Mouse (Mus musculus): ENCODE measurements at regions not wholly inside any gene's neighbourhood (a gene's known extent, or its start where the extent isn't known, plus 50 kb on each side); places are given as distances from the start of the nearest gene placed in this dataset.

DNA sequence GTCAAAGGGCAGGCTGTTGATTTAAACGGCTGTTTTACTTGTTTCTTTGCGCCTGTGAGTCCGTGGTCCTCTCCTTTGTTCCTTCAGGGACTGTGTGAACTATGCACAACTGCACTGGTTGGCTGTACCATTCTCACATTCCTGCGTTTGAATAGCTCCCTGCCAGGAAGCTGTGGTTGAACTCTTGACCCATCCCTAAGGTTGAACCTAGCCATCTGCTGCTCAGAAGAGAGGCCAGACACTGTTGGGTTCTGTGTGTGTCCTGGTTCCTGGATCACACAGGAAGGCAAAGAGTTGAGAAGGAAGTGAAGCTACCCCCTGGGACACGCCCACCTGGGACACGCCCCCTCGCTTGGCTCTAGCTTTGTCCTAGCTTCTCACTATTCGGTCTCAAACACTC, 149.3 kb upstream of the Ubl3 start:
- Histone ChIP-seq H3K27ac (ENCODE audit: control insufficient read depth, insufficient read depth, low read depth, low read length, poor library complexity) (no peak overlapping the region), H3K4me3 (replicated peaks; ENCODE audit: control insufficient read depth, low read depth, low read length) (no peak overlapping the region), H3K4me1 (ENCODE audit: control insufficient read depth, insufficient read depth, low read length) (peaks cover 2% of the 10 kb centered on the region)
- WGBS = 66% methylated on average over 8 of the region's 8 CpGs
- TF ChIP-seq POLR2A (IDR thresholded peaks at IDR 0.05; ENCODE audit: borderline replicate concordance, control insufficient read depth, low read depth, low read length) (no peak), CTCF (IDR thresholded peaks at IDR 0.05; ENCODE audit: control insufficient read depth, insufficient read depth, low read length) (no peak)

DNA sequence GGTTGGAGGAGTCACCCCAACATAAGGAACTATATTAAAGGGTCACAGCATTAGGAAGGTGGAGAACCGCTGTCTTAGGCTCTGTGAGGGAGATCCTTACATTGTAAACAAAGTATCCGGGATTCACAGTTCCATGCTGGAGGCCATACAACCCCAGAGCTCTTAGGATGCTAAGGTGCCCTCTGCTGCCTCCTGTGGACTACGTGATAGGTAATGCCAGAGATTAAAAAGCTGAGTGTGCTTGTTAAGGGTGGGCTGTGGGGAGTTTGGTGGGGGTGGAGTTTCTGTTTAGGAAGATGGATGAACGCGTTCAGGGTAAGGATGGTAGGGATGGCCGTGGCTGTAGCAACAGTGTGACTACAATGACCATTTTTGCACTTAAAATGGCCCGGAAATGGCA, 148.4 kb upstream of the Ubl3 start:
- no peak for TF ChIP-seq POLR2A (IDR thresholded peaks at IDR 0.05; ENCODE audit: borderline replicate concordance, control insufficient read depth, low read depth, low read length)
- TF ChIP-seq CTCF (IDR thresholded peaks at IDR 0.05; ENCODE audit: control insufficient read depth, insufficient read depth, low read length) = no peak
- Histone ChIP-seq H3K27ac (ENCODE audit: control insufficient read depth, insufficient read depth, low read depth, low read length, poor library complexity) (no peak overlapping the region), H3K4me1 (ENCODE audit: control insufficient read depth, insufficient read depth, low read length) (peaks cover 2% of the 10 kb centered on the region), H3K4me3 (replicated peaks; ENCODE audit: control insufficient read depth, low read depth, low read length) (no peak overlapping the region)
- 86% methylated on average over 7 of the region's 7 CpGs for WGBS

DNA sequence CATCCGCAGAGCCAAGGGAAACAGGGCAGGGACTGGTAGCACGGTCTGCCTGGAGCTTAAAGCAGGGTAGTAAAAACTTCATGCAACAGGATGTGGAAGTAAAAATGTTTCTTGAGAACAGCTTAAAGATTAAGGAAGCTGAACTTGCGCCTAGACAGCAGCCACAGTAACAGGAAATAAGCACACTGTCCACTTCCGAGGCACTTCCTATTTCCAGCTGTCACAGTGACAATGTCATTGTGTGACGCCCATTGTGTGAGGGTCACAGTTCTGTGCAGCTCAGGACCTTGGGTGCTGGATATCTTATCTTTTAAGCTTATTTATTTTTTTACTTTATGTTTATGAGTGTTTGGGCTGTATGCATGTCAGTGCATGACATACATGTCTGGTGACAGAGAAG, 147.7 kb upstream of the Ubl3 start:
- peak overlapping the region; percentile 68 for H3K27ac ChIP-seq (ENCODE audit: control insufficient read depth, insufficient read depth, low read depth, low read length, poor library complexity)
- no peak for TF ChIP-seq POLR2A (IDR thresholded peaks at IDR 0.05; ENCODE audit: borderline replicate concordance, control insufficient read depth, low read depth, low read length)
- TF ChIP-seq CTCF (IDR thresholded peaks at IDR 0.05; ENCODE audit: control insufficient read depth, insufficient read depth, low read length) = no peak
- WGBS = 33% methylated on average over 5 of the region's 5 CpGs
- H3K4me3 ChIP-seq (replicated peaks; ENCODE audit: control insufficient read depth, low read depth, low read length) = no peak overlapping the region
- peaks cover 2% of the 10 kb centered on the region for H3K4me1 ChIP-seq (ENCODE audit: control insufficient read depth, insufficient read depth, low read length)

DNA sequence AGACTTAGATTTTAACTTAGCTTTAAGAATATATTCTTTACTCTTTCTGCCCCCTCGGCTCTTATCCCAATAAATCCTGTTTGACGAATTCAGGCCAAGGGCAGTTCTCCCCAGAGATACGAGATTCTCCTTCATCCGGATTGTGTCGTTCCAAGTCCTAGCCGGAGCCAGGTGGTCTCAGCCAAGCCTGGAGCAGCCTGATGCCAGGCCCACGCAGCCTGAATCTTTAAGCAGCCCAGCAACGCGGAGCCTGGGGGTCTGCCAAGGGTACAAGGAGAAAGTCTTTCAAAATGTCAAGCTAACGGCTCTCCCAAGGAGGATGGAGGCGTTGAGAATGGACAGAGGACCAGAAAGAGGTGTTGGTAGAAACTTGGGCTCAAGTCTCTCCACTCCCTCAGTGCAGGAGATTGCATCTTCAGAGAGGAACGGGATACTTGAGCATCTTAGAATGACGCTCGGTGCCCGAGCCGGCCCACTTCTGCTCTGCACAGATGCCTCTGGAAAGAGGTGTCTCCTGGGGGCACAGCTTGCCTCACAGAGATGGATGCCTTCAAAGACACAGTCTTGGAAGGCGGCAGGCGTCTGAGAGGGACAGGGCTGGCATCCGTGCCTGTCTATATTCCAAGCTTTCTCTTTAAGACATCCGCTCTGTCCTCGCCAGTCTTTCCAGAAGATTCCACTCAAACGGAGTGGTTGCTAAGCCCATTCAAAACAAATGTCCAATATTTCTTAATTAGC, 145.2 kb upstream of the Ubl3 start:
- WGBS = 87% methylated on average over 22 of the region's 22 CpGs
- H3K27ac ChIP-seq (ENCODE audit: control insufficient read depth, insufficient read depth, low read depth, low read length, poor library complexity) = no peak overlapping the region
- TF ChIP-seq POLR2A (IDR thresholded peaks at IDR 0.05; ENCODE audit: borderline replicate concordance, control insufficient read depth, low read depth, low read length) = no peak
- TF ChIP-seq CTCF (IDR thresholded peaks at IDR 0.05; ENCODE audit: control insufficient read depth, insufficient read depth, low read length) = no peak
- peaks cover 2% of the 10 kb centered on the region for H3K4me1 ChIP-seq (ENCODE audit: control insufficient read depth, insufficient read depth, low read length)
- no peak overlapping the region for H3K4me3 ChIP-seq (replicated peaks; ENCODE audit: control insufficient read depth, low read depth, low read length)

DNA sequence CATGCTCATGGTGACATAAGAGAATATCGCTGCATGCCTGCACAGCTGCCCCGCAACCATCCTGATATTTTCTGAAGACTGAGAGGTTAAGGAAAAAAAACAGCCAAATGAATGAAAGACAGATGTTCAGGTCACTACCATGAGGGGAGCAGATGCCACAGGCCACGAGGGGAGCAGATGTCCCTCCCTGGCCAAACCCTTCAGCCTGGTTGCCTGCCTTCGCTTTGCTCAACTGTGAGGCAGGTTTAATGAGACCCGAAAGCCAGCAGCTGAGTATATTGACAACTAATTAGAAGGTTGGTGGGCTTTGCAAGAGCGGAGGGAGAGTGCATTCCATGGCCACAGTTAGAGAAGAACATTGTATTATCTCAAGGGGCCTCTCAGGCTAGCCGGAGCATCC, 141.8 kb upstream of the Ubl3 start:
- Histone ChIP-seq H3K4me3 (replicated peaks; ENCODE audit: control insufficient read depth, low read depth, low read length) (no peak overlapping the region), H3K27ac (ENCODE audit: control insufficient read depth, insufficient read depth, low read depth, low read length, poor library complexity) (no peak overlapping the region), H3K4me1 (ENCODE audit: control insufficient read depth, insufficient read depth, low read length) (no peaks in the 10 kb centered on the region; the same call in 1 of the 2 replicates)
- 80% methylated on average over 7 of the region's 7 CpGs for WGBS
- TF ChIP-seq POLR2A (IDR thresholded peaks at IDR 0.05; ENCODE audit: borderline replicate concordance, control insufficient read depth, low read depth, low read length) (no peak), CTCF (IDR thresholded peaks at IDR 0.05; ENCODE audit: control insufficient read depth, insufficient read depth, low read length) (no peak)

DNA sequence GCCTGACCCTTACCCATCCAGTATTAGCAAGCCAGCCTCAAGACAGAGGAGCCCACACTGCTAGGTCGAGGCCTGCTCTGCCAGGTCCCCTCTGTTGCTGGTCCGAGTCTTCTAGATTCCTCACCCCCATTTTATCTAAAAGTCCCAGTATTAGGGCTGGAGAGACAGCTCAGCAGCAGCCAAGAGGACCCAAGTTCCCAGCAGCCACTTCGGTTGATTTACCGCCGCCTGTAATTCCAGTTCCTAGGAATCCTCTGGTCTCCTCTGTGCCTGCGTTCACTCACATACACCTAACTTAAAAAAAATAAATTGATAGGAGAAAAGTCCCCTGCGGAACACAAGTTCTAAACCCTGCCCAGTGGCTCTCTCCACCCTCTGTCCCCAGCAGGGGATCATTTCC, 138.9 kb upstream of the Ubl3 start:
- Histone ChIP-seq H3K27ac (ENCODE audit: control insufficient read depth, insufficient read depth, low read depth, low read length, poor library complexity) (no peak overlapping the region), H3K4me1 (ENCODE audit: control insufficient read depth, insufficient read depth, low read length) (no peaks in the 10 kb centered on the region), H3K4me3 (replicated peaks; ENCODE audit: control insufficient read depth, low read depth, low read length) (no peak overlapping the region)
- 92% methylated on average over 7 of the region's 7 CpGs for WGBS
- no peak for TF ChIP-seq POLR2A (IDR thresholded peaks at IDR 0.05; ENCODE audit: borderline replicate concordance, control insufficient read depth, low read depth, low read length)
- no peak for TF ChIP-seq CTCF (IDR thresholded peaks at IDR 0.05; ENCODE audit: control insufficient read depth, insufficient read depth, low read length)

DNA sequence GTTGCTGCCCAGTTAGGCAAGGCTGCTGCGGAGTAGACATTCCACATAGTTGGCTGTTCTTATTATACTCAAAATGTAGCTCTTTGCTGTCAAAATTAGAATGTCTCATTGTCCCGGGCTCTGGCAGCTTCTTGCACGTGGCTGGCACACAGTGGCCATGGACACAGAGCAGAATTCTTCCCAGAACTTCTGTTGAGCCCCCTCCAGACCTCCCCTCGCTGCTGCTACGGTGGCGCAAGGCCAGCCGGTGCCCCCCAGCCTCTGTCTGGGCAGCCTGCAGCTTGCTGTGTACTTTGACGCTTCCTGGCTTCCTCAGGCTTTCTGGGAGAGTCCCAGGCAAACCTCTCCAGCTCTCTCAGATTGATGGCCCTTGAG, 138.2 kb upstream of the Ubl3 start:
- no peaks in the 10 kb centered on the region for H3K4me1 ChIP-seq (ENCODE audit: control insufficient read depth, insufficient read depth, low read length)
- TF ChIP-seq POLR2A (IDR thresholded peaks at IDR 0.05; ENCODE audit: borderline replicate concordance, control insufficient read depth, low read depth, low read length) (no peak), CTCF (IDR thresholded peaks at IDR 0.05; ENCODE audit: control insufficient read depth, insufficient read depth, low read length) (no peak)
- 82% methylated on average over 8 of the region's 8 CpGs for WGBS
- H3K27ac ChIP-seq (ENCODE audit: control insufficient read depth, insufficient read depth, low read depth, low read length, poor library complexity) = no peak overlapping the region
- H3K4me3 ChIP-seq (replicated peaks; ENCODE audit: control insufficient read depth, low read depth, low read length) = no peak overlapping the region

DNA sequence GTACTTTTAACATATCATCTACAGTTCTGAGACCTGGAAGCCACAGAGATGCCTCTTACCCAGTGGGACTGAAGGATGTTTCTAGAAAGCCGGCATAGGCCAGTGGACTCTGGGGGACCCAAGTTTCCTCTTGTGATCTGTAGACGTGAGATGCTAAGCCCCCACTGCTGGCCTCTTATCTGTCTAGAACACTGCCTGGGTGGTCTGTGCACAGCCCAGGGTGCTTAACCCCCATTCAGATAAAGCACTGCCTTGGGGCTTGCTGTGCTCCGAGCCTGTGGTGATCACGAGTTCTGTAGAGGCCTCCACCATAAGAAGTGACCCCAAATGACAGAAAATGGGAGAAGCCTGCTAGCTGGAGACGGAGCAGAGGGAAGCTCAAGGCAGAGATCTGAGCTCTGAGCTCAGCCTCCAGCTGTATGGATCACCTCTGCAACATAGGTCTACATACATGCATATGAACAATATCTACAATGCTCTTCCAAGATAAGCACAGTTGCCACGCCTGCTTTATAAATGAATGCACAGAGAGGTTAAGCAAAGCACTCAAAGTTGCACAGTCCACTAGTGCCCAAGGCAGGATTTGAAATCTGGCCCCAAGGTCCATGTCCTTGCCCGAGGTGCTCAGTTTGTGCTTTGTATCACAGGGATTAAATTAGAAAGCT, 137.7 kb upstream of the Ubl3 start:
- TF ChIP-seq POLR2A (IDR thresholded peaks at IDR 0.05; ENCODE audit: borderline replicate concordance, control insufficient read depth, low read depth, low read length) (no peak), CTCF (IDR thresholded peaks at IDR 0.05; ENCODE audit: control insufficient read depth, insufficient read depth, low read length) (no peak)
- 63% methylated on average over 7 of the region's 7 CpGs for WGBS
- Histone ChIP-seq H3K4me1 (ENCODE audit: control insufficient read depth, insufficient read depth, low read length) (no peaks in the 10 kb centered on the region), H3K27ac (ENCODE audit: control insufficient read depth, insufficient read depth, low read depth, low read length, poor library complexity) (no peak overlapping the region), H3K4me3 (replicated peaks; ENCODE audit: control insufficient read depth, low read depth, low read length) (no peak overlapping the region)
